Mouse (Mus musculus) kidney, adult 9 months (tissue): Measurements from ENCODE around the gene Dusp6.
"Not testable (repeated sequence)": the region's sequence is repeated elsewhere in the genome, so short reads cannot be mapped to it uniquely, and the experiment has no call there.

Experiments used
- DNase-seq: peaks from one replicate; pipeline ENCODE4 v3.0.0; 2022

The Dusp6 gene

GRCm38 (mm10) chr10:99262867-99263379 is at the start of gene Dusp6:
Dusp6 (plus strand) TSS chr10:99263231.
- DNase-seq: peak; percentile 99

- no peak for DNase-seq
These were observed 48.4 kb upstream of the Dusp6 start for GRCm38 (mm10) chr10:99214421-99215299.

GRCm38 (mm10) chr10:99216570-99216969 is 46.5 kb upstream of the Dusp6 start:
- DNase-seq: not testable (repeated sequence)

- DNase-seq: no peak
These were observed 41.5 kb upstream of the Dusp6 start for GRCm38 (mm10) chr10:99221540-99221939.

GRCm38 (mm10) chr10:99222726-99223125 is 40.3 kb upstream of the Dusp6 start:
- DNase-seq: peak; percentile 79

- peak; percentile 83 for DNase-seq
These were observed 38.8 kb upstream of the Dusp6 start for GRCm38 (mm10) chr10:99224218-99224617.

- DNase-seq: no peak
These were observed 36.2 kb upstream of the Dusp6 start for GRCm38 (mm10) chr10:99226782-99227181.

GRCm38 (mm10) chr10:99227968-99228864 is 34.8 kb upstream of the Dusp6 start:
- DNase-seq: peak; percentile 68

GRCm38 (mm10) chr10:99229031-99229684 is 33.9 kb upstream of the Dusp6 start:
- DNase-seq: peak; percentile 54

- peak; percentile 96 for DNase-seq
These were observed 30.4 kb upstream of the Dusp6 start for GRCm38 (mm10) chr10:99232518-99233227.

- peak; percentile 56 for DNase-seq
These were observed 28.7 kb upstream of the Dusp6 start for GRCm38 (mm10) chr10:99234336-99234735.

GRCm38 (mm10) chr10:99235081-99235480 is 27.9 kb upstream of the Dusp6 start:
- DNase-seq: peak; percentile 68

- no peak for DNase-seq
These were observed 25.7 kb upstream of the Dusp6 start for GRCm38 (mm10) chr10:99237205-99237832.

- DNase-seq: no peak
These were observed 24.5 kb upstream of the Dusp6 start for GRCm38 (mm10) chr10:99238537-99238936.

GRCm38 (mm10) chr10:99241284-99241828 is 21.7 kb upstream of the Dusp6 start:
- no peak for DNase-seq

GRCm38 (mm10) chr10:99241829-99242711 is 21.0 kb upstream of the Dusp6 start:
- DNase-seq: no peak

- DNase-seq: no peak
These were observed 20.3 kb upstream of the Dusp6 start for GRCm38 (mm10) chr10:99242721-99243120.

GRCm38 (mm10) chr10:99243907-99244489 is 19.0 kb upstream of the Dusp6 start:
- no peak for DNase-seq

GRCm38 (mm10) chr10:99244655-99245260 is 18.3 kb upstream of the Dusp6 start:
- DNase-seq: no peak
